Mouse (Mus musculus) hindbrain, embryonic 10.5 days (tissue): ENCODE measurements around the gene Spaca4. TPM values are rescaled to one million over a fixed set of nuclear protein-coding genes. Genes with fewer than 3 reads are reported as not detected.
A peak's percentile ranks its signal among the peaks of the same experiment; 100 is the strongest.

Experiments
- DNase-seq: peaks from one replicate; pipeline ENCODE4 v3.0.0-alpha.2; 2017; ENCODE audit warnings: low spot score
- H3K27ac ChIP-seq: fragments of 300-500 bp; sonication (generic); 2 replicates; pipeline ENCODE4 v1.5.1; 2016; ENCODE audit warnings: mild to moderate bottlenecking, moderate library complexity
- H3K27me3 ChIP-seq: fragments of 300-500 bp; sonication (generic); 2 replicates; pipeline ENCODE4 v1.6.1; 2016; ENCODE audit warnings: mild to moderate bottlenecking; ENCODE audit not compliant: poor library complexity, insufficient read depth, severe bottlenecking
- H3K36me3 ChIP-seq: fragments of 300-500 bp; sonication (generic); 2 replicates; pipeline ENCODE4 v1.6.1; 2016; ENCODE audit warnings: mild to moderate bottlenecking, moderate library complexity
- H3K4me1 ChIP-seq: fragments of 300-500 bp; sonication (generic); replicated peaks from 2 replicates; pipeline ENCODE4 v1.6.1; 2016; ENCODE audit warnings: mild to moderate bottlenecking
- H3K4me3 ChIP-seq: fragments of 300-500 bp; sonication (generic); 2 replicates; pipeline ENCODE4 v1.5.1; 2016; ENCODE audit warnings: mild to moderate bottlenecking, moderate library complexity
- H3K9me3 ChIP-seq: fragments of 300-500 bp; sonication (generic); 2 replicates; pipeline ENCODE4 v1.6.1; 2016; ENCODE audit warnings: mild to moderate bottlenecking, moderate library complexity
- WGBS: fragments of 180-500 bp; shearing (Covaris S2); methylation state at CpG from one replicate; pipeline ENCODE4 v1.1.7; 2016; 5-methylcytosine and 5-hydroxymethylcytosine counted together
- polyA plus RNA-seq: library from polyadenylated mRNA; unstranded; fragments of >200 nt; fragmentation: Nextera tagmentation; extraction: Ambion mirVana; gene quantifications from 2 replicates; pipeline ENCODE4 v1.2.1, GENCODE M21; 2016

Gene Spaca4
- polyA plus RNA-seq, 1 experiment from 2014 or later: not detected

GRCm38 (mm10) chr7:45715741-45716459 lies 9.7 kb downstream of the Spaca4 start:
- H3K36me3 ChIP-seq: peaks cover 51% of the 10 kb centered on the region
- H3K9me3 ChIP-seq: no peaks in the 10 kb centered on the region
- H3K27me3 ChIP-seq: no peaks in the 10 kb centered on the region
- DNase-seq: no peak
- peak overlapping the region; percentile 88 for H3K27ac ChIP-seq
- peaks cover 57% of the 10 kb centered on the region for H3K4me1 ChIP-seq
- 86% methylated on average over 19 of the region's 19 CpGs for WGBS
- H3K4me3 ChIP-seq: peak overlapping the region; percentile 82

- no peaks in the 10 kb centered on the region for H3K9me3 ChIP-seq
- WGBS: 8% methylated on average over 34 of the region's 34 CpGs
- peak; percentile 97 for DNase-seq
- peaks cover 60% of the 10 kb centered on the region for H3K4me1 ChIP-seq
- no peaks in the 10 kb centered on the region for H3K27me3 ChIP-seq
- H3K27ac ChIP-seq: peak within 1 kb of the TSS; percentile 88
- H3K4me3 ChIP-seq: peak within 1 kb of the TSS; percentile 82
- H3K36me3 ChIP-seq: peaks cover 51% of the 10 kb centered on the region
Observed at GRCm38 (mm10) chr7:45715090-45715708, 10.4 kb downstream of the Spaca4 start, which contains the start of gene Rpl18. Gene Rpl18 (plus strand): TSS chr7:45715457.

DNA sequence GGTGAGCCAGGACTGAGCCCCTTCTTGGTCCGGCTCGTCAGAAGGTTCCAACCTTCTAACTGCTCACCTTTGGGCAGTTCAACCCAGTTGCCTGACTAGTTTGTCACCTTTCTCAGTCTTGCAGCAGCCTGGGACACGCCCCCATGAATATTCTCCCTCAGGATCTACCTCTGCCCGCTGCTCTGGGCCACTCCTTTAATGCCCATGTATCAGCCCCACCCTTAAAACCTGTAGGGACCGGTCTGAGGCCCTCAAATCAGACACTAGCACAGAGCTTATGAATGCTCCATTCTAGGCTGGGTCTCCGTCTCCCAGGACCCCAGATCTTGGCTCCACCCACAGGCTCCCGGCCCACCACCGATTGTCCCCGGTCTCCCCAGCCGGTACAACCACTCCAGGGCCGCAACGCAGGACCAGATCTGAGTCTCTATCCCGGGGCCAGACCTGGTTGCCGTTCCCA lies 11.0 kb downstream of the Spaca4 start:
- no peak for DNase-seq
- WGBS: 11% methylated on average over 14 of the region's 14 CpGs
- Histone ChIP-seq H3K4me1 (peaks cover 60% of the 10 kb centered on the region), H3K27me3 (no peaks in the 10 kb centered on the region), H3K27ac (peak overlapping the region; percentile 88), H3K36me3 (peaks cover 51% of the 10 kb centered on the region), H3K9me3 (no peaks in the 10 kb centered on the region), H3K4me3 (peak overlapping the region; percentile 82)

GRCm38 (mm10) chr7:45713881-45714520 lies 11.6 kb downstream of the Spaca4 start:
- Histone ChIP-seq H3K27me3 (no peaks in the 10 kb centered on the region), H3K4me3 (peak overlapping the region; percentile 82), H3K9me3 (no peaks in the 10 kb centered on the region), H3K4me1 (peaks cover 60% of the 10 kb centered on the region), H3K27ac (peak overlapping the region; percentile 88; the same call in 1 of the 2 replicates), H3K36me3 (peaks cover 47% of the 10 kb centered on the region)
- 78% methylated on average over 6 of the region's 6 CpGs for WGBS
- no peak for DNase-seq

GRCm38 (mm10) chr7:45713396-45713795 lies 12.2 kb downstream of the Spaca4 start:
- peaks cover 61% of the 10 kb centered on the region for H3K4me1 ChIP-seq
- no peak overlapping the region for H3K4me3 ChIP-seq
- H3K9me3 ChIP-seq: no peaks in the 10 kb centered on the region
- H3K27me3 ChIP-seq: no peaks in the 10 kb centered on the region
- H3K27ac ChIP-seq: no peak overlapping the region
- DNase-seq: no peak
- 92% methylated on average over 16 of the region's 16 CpGs for WGBS
- peaks cover 44% of the 10 kb centered on the region for H3K36me3 ChIP-seq

GRCm38 (mm10) chr7:45712022-45712757 lies 13.4 kb downstream of the Spaca4 start:
- 0 out of 2 replicates have a peak overlapping the region, but pooled peaks have one; percentile 5 for H3K4me3 ChIP-seq
- peaks cover 73% of the 10 kb centered on the region for H3K4me1 ChIP-seq
- no peaks in the 10 kb centered on the region for H3K27me3 ChIP-seq
- no peaks in the 10 kb centered on the region for H3K9me3 ChIP-seq
- WGBS: 91% methylated on average over 21 of the region's 21 CpGs
- no peak overlapping the region for H3K27ac ChIP-seq
- peaks cover 44% of the 10 kb centered on the region for H3K36me3 ChIP-seq
- no peak for DNase-seq

GRCm38 (mm10) chr7:45711316-45712021 lies 14.1 kb downstream of the Spaca4 start:
- no peak for DNase-seq
- Histone ChIP-seq H3K27ac (no peak overlapping the region), H3K36me3 (peaks cover 44% of the 10 kb centered on the region), H3K9me3 (no peaks in the 10 kb centered on the region), H3K27me3 (no peaks in the 10 kb centered on the region), H3K4me3 (0 out of 2 replicates have a peak overlapping the region, but pooled peaks have one; percentile 5), H3K4me1 (peaks cover 73% of the 10 kb centered on the region)
- 92% methylated on average over 24 of the region's 24 CpGs for WGBS

GRCm38 (mm10) chr7:45710477-45711191 lies 15.0 kb downstream of the Spaca4 start:
- Histone ChIP-seq H3K27ac (no peak overlapping the region), H3K4me3 (no peak overlapping the region), H3K27me3 (no peaks in the 10 kb centered on the region), H3K9me3 (no peaks in the 10 kb centered on the region), H3K4me1 (peaks cover 73% of the 10 kb centered on the region), H3K36me3 (peaks cover 44% of the 10 kb centered on the region)
- DNase-seq: no peak
- 95% methylated on average over 20 of the region's 20 CpGs for WGBS

GRCm38 (mm10) chr7:45709677-45710355 lies 15.8 kb downstream of the Spaca4 start:
- 66% methylated on average over 14 of the region's 14 CpGs for WGBS
- DNase-seq: no peak
- Histone ChIP-seq H3K4me1 (peaks cover 72% of the 10 kb centered on the region), H3K27me3 (no peaks in the 10 kb centered on the region), H3K9me3 (no peaks in the 10 kb centered on the region), H3K27ac (peak overlapping the region; percentile 64; the same call in 1 of the 2 replicates), H3K36me3 (peaks cover 44% of the 10 kb centered on the region), H3K4me3 (no peak overlapping the region)

- WGBS: 44% methylated on average over 6 of the region's 6 CpGs
- H3K27ac ChIP-seq: no peak overlapping the region
Observed at GRCm38 (mm10) chr7:45709036-45709435, 16.6 kb downstream of the Spaca4 start.

GRCm38 (mm10) chr7:45708221-45708761 lies 17.3 kb downstream of the Spaca4 start:
- H3K36me3 ChIP-seq: peaks cover 38% of the 10 kb centered on the region
- peak overlapping the region; percentile 79 for H3K4me3 ChIP-seq
- peak overlapping the region; percentile 91 for H3K27ac ChIP-seq
- no peaks in the 10 kb centered on the region for H3K27me3 ChIP-seq
- 48% methylated on average over 13 of the region's 13 CpGs for WGBS
- DNase-seq: no peak
- H3K4me1 ChIP-seq: peaks cover 73% of the 10 kb centered on the region
- no peaks in the 10 kb centered on the region for H3K9me3 ChIP-seq

More at GRCm38 (mm10) chr7:45709036-45709435, 16.6 kb downstream of the Spaca4 start:
- Histone ChIP-seq H3K4me1 (peaks cover 68% of the 10 kb centered on the region), H3K36me3 (peaks cover 44% of the 10 kb centered on the region), H3K4me3 (peak overlapping the region; percentile 79; the same call in 1 of the 2 replicates), H3K9me3 (no peaks in the 10 kb centered on the region), H3K27me3 (no peaks in the 10 kb centered on the region)
- DNase-seq: peak; percentile 58
